Mouse (Mus musculus) cerebellum, adult 2 months (tissue): Measurements from ENCODE around the gene Pgc.

Experiments
- CTCF ChIP-seq: fragments of 200-500 bp; IDR thresholded peaks from 2 replicates; pipeline ENCODE4 v1.5.1; 2011; ENCODE audit warnings: low read depth, mild to moderate bottlenecking, control low read depth, low read length, moderate library complexity, borderline replicate concordance; ENCODE audit not compliant: insufficient read depth
- POLR2A ChIP-seq: fragments of 200-500 bp; IDR thresholded peaks from 2 replicates; pipeline ENCODE4 v1.6.1; 2011; ENCODE audit warnings: low read length, control low read depth, borderline replicate concordance; ENCODE audit not compliant: insufficient read depth

- TF ChIP-seq CTCF (no peak), POLR2A (no peak)
These were observed 23.5 kb downstream of the Pgc start for GRCm38 (mm10) chr17:47750101-47750500.
